Mouse (Mus musculus): ENCODE measurements around the gene Dusp3. TPM values are rescaled to one million over a fixed set of nuclear protein-coding genes. Genes with fewer than 3 reads are reported as not detected.

Gene Dusp3
- total RNA-seq (2014; rRNA removed) (15.8 and 21.7 TPM in 2 replicates), polyA plus RNA-seq (2012; rRNA removed) (38.7 and 40.0 TPM in 2 replicates)

DNA sequence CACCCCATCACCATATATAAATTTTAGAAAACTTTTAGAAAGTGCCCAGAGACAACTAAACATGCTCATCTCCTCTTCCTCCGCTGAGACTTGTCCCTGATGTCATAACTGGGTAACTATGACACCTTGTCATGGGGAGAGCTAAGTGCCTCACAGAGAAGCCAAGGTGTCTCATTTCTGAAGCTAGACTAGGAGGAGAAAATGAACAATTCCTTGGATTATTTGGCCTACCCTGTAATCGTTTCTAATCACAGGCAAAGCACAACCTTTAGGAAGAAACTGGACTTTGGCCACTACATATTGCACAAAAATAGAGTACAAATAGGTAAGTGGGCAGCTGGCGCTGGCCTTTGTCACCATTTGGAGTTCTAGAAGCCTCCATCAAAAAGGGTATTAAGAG is at the start of gene Dusp3:
Gene Dusp3 (minus strand): TSS at position 101 of the 400 bp plus-strand sequence.
- Histone ChIP-seq H3K27ac (replicated peaks; ENCODE audit: insufficient read depth, low read depth, low read length) (no peak within 1 kb of the TSS), H3K36me3 (ENCODE audit: control insufficient read depth, insufficient read depth, low read length) (no peaks in the 10 kb centered on the region), H3K4me3 (ENCODE audit: insufficient read depth, low read depth, low read length) (no peak within 1 kb of the TSS), H3K27me3 (ENCODE audit: control insufficient read depth, insufficient read depth, low read length) (no peaks in the 10 kb centered on the region), H3K79me2 (ENCODE audit: control insufficient read depth, insufficient read depth, low read length) (peaks cover 4% of the 10 kb centered on the region; the same call in 1 of the 2 replicates), H3K4me1 (ENCODE audit: control insufficient read depth, insufficient read depth, low read length) (peaks cover 12% of the 10 kb centered on the region; the same call in 1 of the 2 replicates), H3K9ac (ENCODE audit: low read depth, low read length) (no peak within 1 kb of the TSS)
- WGBS = 43% methylated on average over 3 of the region's 3 CpGs
- DNase-seq (ENCODE audit: extremely low read depth, low read depth, low spot score) = peak; percentile 82
- TF ChIP-seq POLR2A (IDR thresholded peaks at IDR 0.05; ENCODE audit: extremely low read depth, insufficient read depth, low read length) = no peak
- no peak for TF ChIP-seq CTCF (IDR thresholded peaks at IDR 0.05; ENCODE audit: low read depth, low read length)

DNA sequence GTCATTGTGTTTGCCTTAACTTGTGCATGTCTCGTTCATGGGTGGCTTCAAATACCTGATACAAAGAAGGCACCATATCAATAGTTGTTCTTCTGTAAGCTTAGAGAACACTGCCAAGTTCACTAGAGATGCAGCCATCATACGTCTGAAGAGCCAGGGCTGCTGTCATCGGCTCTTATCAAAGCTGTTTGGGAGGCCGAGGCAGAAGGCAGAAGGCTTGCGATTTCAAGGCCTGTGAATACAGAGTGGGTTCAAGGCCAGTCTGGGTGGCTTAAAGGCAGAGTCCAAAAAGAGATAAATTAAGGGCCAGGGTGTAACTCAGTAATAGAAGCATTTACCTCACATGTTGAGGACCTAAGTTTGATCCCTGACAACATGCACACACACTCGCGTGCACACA is 49.5 kb upstream of the Dusp3 start:
- H3K4me3 ChIP-seq (ENCODE audit: insufficient read depth, low read depth, low read length) = no peak overlapping the region
- no peaks in the 10 kb centered on the region for H3K27me3 ChIP-seq (ENCODE audit: control insufficient read depth, insufficient read depth, low read length)
- no peak overlapping the region for H3K27ac ChIP-seq (replicated peaks; ENCODE audit: insufficient read depth, low read depth, low read length)
- DNase-seq (ENCODE audit: extremely low read depth, low read depth, low spot score) = no peak
- H3K4me1 ChIP-seq (ENCODE audit: control insufficient read depth, insufficient read depth, low read length) = 0 out of 2 replicates have a peak, but pooled peaks cover 4% of the 10 kb centered on the region
- H3K36me3 ChIP-seq (ENCODE audit: control insufficient read depth, insufficient read depth, low read length) = no peaks in the 10 kb centered on the region
- H3K79me2 ChIP-seq (ENCODE audit: control insufficient read depth, insufficient read depth, low read length) = no peaks in the 10 kb centered on the region
- TF ChIP-seq CTCF (IDR thresholded peaks at IDR 0.05; ENCODE audit: low read depth, low read length) = no peak
- no peak for TF ChIP-seq POLR2A (IDR thresholded peaks at IDR 0.05; ENCODE audit: extremely low read depth, insufficient read depth, low read length)
- 62% methylated on average over 7 of the region's 7 CpGs for WGBS
- no peak overlapping the region for H3K9ac ChIP-seq (ENCODE audit: low read depth, low read length)

DNA sequence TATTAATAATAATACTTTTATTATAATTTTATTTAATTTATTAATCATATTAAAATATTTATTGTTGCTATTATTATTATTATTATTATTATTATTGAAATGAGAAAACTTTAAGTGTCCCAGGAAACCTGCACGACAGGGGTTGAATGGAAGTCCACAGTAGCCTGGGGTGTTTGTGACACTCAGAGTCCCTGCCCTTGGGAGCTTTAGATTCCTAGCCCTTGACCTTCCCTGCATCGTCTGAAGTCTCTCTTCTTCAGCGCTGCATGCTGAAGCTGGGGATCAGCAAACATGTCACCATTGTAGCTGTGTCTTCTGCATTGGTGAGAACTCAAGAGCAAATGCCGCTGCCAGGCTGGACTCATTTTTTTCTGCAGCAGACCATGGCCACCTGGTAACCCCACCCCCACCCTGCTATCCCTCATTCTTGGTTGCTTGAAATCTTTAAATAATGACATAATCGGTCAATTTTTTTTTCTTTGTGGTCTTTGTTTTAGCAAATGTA is 48.7 kb upstream of the Dusp3 start:
- H3K4me3 ChIP-seq (ENCODE audit: insufficient read depth, low read depth, low read length) = no peak overlapping the region
- H3K27me3 ChIP-seq (ENCODE audit: control insufficient read depth, insufficient read depth, low read length) = no peaks in the 10 kb centered on the region
- DNase-seq (ENCODE audit: extremely low read depth, low read depth, low spot score) = no peak
- no peak overlapping the region for H3K9ac ChIP-seq (ENCODE audit: low read depth, low read length)
- TF ChIP-seq CTCF (IDR thresholded peaks at IDR 0.05; ENCODE audit: low read depth, low read length) = no peak
- TF ChIP-seq POLR2A (IDR thresholded peaks at IDR 0.05; ENCODE audit: extremely low read depth, insufficient read depth, low read length) = no peak
- H3K79me2 ChIP-seq (ENCODE audit: control insufficient read depth, insufficient read depth, low read length) = no peaks in the 10 kb centered on the region
- no peak overlapping the region for H3K27ac ChIP-seq (replicated peaks; ENCODE audit: insufficient read depth, low read depth, low read length)
- 89% methylated on average over 5 of the region's 5 CpGs for WGBS
- H3K36me3 ChIP-seq (ENCODE audit: control insufficient read depth, insufficient read depth, low read length) = no peaks in the 10 kb centered on the region
- 0 out of 2 replicates have a peak, but pooled peaks cover 4% of the 10 kb centered on the region for H3K4me1 ChIP-seq (ENCODE audit: control insufficient read depth, insufficient read depth, low read length)

DNA sequence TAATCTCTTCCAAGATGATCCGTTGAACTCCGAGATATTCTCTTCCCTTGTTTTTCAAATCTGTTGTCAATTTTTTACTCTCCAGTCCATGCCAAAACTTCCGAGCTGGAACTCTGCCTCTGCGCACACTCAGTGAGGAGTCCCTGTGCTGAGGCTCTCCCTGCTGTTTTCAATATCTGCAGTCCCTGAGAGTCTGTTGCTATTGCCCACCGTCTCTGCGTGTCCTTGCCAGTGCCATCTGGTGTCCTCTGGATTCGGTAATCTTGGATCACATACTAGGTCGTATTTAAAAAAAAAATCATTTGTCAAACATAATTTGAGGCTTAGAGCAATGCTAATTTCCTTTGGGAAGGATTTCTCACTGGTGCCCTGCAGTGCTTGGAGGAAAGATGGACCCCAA is 48.1 kb upstream of the Dusp3 start:
- 61% methylated on average over 8 of the region's 8 CpGs for WGBS
- no peak overlapping the region for H3K4me3 ChIP-seq (ENCODE audit: insufficient read depth, low read depth, low read length)
- no peak for TF ChIP-seq POLR2A (IDR thresholded peaks at IDR 0.05; ENCODE audit: extremely low read depth, insufficient read depth, low read length)
- TF ChIP-seq CTCF (IDR thresholded peaks at IDR 0.05; ENCODE audit: low read depth, low read length) = no peak
- H3K9ac ChIP-seq (ENCODE audit: low read depth, low read length) = no peak overlapping the region
- 0 out of 2 replicates have a peak, but pooled peaks cover 4% of the 10 kb centered on the region for H3K4me1 ChIP-seq (ENCODE audit: control insufficient read depth, insufficient read depth, low read length)
- no peak overlapping the region for H3K27ac ChIP-seq (replicated peaks; ENCODE audit: insufficient read depth, low read depth, low read length)
- no peaks in the 10 kb centered on the region for H3K79me2 ChIP-seq (ENCODE audit: control insufficient read depth, insufficient read depth, low read length)
- H3K27me3 ChIP-seq (ENCODE audit: control insufficient read depth, insufficient read depth, low read length) = no peaks in the 10 kb centered on the region
- DNase-seq (ENCODE audit: extremely low read depth, low read depth, low spot score) = no peak
- no peaks in the 10 kb centered on the region for H3K36me3 ChIP-seq (ENCODE audit: control insufficient read depth, insufficient read depth, low read length)

DNA sequence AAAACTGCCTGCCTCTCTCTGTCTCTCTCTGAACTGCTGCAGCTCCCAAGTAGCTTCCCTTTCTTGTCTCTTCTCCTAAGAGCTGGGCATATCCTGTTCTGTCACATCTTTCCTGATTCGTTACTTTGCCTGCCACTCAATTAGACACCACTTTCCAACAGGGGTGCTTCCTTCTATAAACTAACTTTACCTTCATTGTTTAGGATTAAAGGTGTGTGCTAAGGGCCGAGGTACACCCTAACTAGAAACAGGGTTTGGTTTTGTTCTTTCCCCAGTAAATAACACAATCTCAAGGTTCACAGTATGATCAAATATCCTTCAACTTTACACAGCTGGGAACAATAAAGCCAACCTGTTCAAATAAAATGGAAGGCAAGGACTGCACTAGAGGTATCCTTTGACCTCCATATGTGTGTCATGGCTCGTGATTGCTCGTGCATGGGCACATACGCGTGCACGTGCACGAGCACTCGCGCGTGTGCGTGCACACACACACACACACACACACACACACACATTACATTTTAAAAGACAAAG is 46.3 kb upstream of the Dusp3 start:
- no peak for TF ChIP-seq POLR2A (IDR thresholded peaks at IDR 0.05; ENCODE audit: extremely low read depth, insufficient read depth, low read length)
- no peak for TF ChIP-seq CTCF (IDR thresholded peaks at IDR 0.05; ENCODE audit: low read depth, low read length)
- no peaks in the 10 kb centered on the region for H3K36me3 ChIP-seq (ENCODE audit: control insufficient read depth, insufficient read depth, low read length)
- no peaks in the 10 kb centered on the region for H3K79me2 ChIP-seq (ENCODE audit: control insufficient read depth, insufficient read depth, low read length)
- DNase-seq (ENCODE audit: extremely low read depth, low read depth, low spot score) = no peak
- 0 out of 2 replicates have a peak, but pooled peaks cover 2% of the 10 kb centered on the region for H3K4me1 ChIP-seq (ENCODE audit: control insufficient read depth, insufficient read depth, low read length)
- no peaks in the 10 kb centered on the region for H3K27me3 ChIP-seq (ENCODE audit: control insufficient read depth, insufficient read depth, low read length)
- no peak overlapping the region for H3K27ac ChIP-seq (replicated peaks; ENCODE audit: insufficient read depth, low read depth, low read length)
- 89% methylated on average over 12 of the region's 12 CpGs for WGBS
- H3K9ac ChIP-seq (ENCODE audit: low read depth, low read length) = no peak overlapping the region
- no peak overlapping the region for H3K4me3 ChIP-seq (ENCODE audit: insufficient read depth, low read depth, low read length)

DNA sequence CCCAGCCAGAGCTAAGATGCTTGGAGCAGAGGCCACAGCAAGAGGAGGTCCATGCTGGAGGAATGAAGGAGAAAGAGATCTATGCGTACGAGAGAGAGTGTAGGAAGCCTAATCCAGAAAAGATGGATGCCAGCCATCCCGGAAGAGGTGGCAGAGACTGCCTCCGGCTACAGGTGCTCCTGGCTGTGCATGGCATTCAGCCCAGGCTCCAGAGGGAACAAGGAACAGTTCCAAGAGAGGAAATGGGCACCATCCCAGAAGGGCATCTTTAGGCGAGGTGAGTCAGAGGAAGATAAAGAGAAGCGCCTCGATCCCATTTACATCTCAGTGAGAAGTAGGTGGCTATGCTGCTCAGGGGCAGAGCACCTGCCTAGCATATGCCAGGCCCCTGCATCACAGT is 44.3 kb upstream of the Dusp3 start:
- H3K4me1 ChIP-seq (ENCODE audit: control insufficient read depth, insufficient read depth, low read length) = peaks cover 3% of the 10 kb centered on the region; the same call in 1 of the 2 replicates
- no peak overlapping the region for H3K9ac ChIP-seq (ENCODE audit: low read depth, low read length)
- TF ChIP-seq CTCF (IDR thresholded peaks at IDR 0.05; ENCODE audit: low read depth, low read length) = no peak
- no peak for TF ChIP-seq POLR2A (IDR thresholded peaks at IDR 0.05; ENCODE audit: extremely low read depth, insufficient read depth, low read length)
- no peaks in the 10 kb centered on the region for H3K36me3 ChIP-seq (ENCODE audit: control insufficient read depth, insufficient read depth, low read length)
- H3K79me2 ChIP-seq (ENCODE audit: control insufficient read depth, insufficient read depth, low read length) = no peaks in the 10 kb centered on the region
- 34% methylated on average over 7 of the region's 7 CpGs for WGBS
- H3K4me3 ChIP-seq (ENCODE audit: insufficient read depth, low read depth, low read length) = no peak overlapping the region
- no peak overlapping the region for H3K27ac ChIP-seq (replicated peaks; ENCODE audit: insufficient read depth, low read depth, low read length)
- no peaks in the 10 kb centered on the region for H3K27me3 ChIP-seq (ENCODE audit: control insufficient read depth, insufficient read depth, low read length)
- no peak for DNase-seq (ENCODE audit: extremely low read depth, low read depth, low spot score)

All from liver, adult 2 months (tissue).